Mouse (Mus musculus) heart, adult 11 months (tissue): ENCODE results near the gene Nkap.
A peak's percentile ranks its signal among the peaks of the same experiment; 100 is the strongest.
"Not testable (repeated sequence)": the region's sequence is repeated elsewhere in the genome, so short reads cannot be mapped to it uniquely, and the experiment has no call there.

Experiments used
- DNase-seq: peaks from one replicate; pipeline ENCODE4 v3.0.0; 2022

The Nkap gene

DNA sequence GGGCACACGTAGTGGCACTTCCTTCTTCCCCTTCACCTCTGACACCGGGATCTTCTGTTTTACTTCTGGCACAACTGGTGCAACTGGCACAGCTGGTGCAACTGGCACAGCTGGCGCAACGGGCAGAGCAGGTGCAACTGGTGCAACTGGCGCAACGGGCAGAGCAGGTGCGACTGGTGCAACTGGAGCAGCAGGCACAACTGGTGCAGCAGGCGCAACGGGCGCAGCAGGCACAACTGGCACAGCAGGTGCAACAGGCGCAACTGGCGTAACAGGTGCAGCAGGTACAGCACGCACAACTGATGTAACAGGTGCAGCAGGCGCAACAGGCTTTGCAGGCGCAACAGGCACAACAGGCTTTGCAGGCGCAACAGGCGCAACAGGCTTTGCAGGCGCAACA is 36.5 kb downstream of the Nkap start:
- DNase-seq, result no peak

DNA sequence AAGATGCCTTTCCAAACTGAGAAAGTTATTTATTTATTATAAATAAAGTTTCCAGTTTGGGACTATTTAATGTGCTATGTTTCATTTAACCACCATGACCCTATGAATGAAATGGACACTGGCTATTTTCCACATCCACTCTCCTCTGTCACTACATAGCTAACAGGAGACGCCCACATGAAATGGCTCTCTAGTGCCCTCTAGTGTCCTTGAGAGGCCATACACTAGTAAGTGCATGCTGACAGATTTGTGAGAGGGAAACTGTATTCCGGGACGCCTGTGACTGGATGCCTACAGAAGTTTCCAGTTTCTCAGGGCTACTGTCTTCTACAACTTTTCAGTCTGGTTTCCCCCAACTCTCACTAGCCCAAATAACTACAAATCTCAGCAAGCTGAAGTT is 40.5 kb downstream of the Nkap start:
- no peak for DNase-seq

DNA sequence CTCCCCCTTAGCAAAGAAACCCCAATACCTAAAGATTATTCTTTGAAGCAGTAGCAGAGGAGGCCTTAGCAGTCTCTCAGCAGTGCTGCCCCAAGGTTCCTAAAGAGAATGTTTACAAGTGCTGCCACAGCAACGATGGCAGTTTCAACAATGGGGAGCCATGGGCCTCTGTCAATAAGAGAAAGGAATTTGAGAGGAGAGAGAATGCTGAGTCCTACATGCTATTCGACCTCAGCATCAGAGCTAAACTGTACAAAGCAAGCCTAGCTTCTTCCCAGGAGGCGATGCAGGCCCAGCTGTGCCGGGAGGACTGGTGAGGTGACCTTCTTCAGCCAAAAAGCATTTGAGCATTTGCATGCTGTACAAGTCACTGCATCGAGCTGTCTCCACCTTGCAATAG is 42.1 kb downstream of the Nkap start, which contains the start of gene Akap14:
Gene Akap14, minus strand, starts transcription at position 101 of the 400 bp plus-strand sequence.
- DNase-seq, result no peak

DNA sequence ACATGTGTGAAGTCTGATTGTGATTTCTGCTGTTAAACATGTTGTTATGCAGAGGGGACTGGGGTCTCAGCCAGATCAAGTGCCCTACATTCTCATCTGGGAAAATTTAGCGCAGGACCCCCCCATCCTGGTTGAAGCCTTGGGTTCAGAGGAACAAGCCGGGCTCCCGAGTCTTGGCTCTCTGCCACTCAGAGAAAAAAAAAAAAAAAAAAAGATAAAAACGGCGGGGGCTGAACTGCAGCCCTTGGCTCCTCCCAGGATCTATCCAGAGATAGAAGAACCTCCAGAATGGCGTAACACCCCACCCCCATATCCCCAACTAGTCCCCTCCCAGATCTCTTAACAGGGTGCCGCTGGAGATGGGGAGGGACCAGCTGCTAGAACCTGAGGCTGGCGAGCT is 57.8 kb downstream of the Nkap start:
- not testable (repeated sequence) for DNase-seq

DNA sequence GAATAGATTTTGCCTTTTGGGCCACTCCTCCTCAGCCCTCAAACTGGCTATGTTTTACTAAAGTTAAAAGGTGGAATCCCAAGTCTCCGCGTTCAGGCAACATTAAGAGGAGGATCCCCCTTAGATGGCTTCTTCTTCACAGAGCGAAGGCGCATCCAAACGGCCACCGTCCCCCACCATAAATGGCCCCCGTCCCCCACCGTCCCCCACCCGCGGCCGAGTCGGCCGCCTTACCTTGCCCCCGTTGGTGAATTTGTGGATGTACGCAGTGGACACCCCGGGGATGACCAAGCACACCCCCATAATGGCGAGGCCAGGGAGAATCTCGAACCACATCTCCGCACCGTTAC is 64.1 kb downstream of the Nkap start:
- no peak for DNase-seq

DNA sequence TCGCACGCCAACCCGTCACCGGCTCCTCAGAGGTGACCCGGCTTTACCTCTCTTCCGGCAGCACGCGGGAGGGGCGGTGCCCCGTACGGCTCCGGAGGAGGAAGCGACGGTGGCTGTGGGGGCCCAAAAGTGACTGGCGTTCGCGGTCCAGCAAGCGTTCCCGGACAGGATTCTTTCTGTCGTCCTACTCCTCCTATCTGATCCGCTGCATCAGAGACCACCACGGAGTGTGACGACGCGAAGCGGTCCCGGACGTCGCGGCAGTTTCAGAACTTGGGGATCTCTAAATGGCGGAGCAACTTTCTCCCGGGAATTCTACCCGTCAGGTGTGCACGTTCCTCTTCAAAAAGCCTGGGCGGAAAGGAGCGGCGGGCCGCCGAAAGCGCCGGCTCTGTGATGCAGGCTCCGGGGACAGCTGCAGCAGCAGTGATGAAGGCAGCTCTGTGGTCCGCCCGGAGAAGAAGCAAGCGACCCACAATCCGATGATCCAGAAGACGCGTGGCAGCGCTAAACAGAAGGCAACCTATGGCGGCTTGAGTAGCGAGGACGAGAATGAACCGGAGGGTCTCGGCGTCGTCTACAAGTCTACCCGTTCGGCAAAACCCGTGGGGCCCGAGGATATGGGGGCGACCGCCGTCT is 64.6 kb downstream of the Nkap start, which contains the start of the genes Ndufa1 and Rnf113a1:
Gene Ndufa1, minus strand, starts transcription at position 59 of the 639 bp plus-strand sequence.
Gene Rnf113a1, plus strand, starts transcription at position 141 of the 639 bp plus-strand sequence.
- DNase-seq, result peak; percentile 98

DNA sequence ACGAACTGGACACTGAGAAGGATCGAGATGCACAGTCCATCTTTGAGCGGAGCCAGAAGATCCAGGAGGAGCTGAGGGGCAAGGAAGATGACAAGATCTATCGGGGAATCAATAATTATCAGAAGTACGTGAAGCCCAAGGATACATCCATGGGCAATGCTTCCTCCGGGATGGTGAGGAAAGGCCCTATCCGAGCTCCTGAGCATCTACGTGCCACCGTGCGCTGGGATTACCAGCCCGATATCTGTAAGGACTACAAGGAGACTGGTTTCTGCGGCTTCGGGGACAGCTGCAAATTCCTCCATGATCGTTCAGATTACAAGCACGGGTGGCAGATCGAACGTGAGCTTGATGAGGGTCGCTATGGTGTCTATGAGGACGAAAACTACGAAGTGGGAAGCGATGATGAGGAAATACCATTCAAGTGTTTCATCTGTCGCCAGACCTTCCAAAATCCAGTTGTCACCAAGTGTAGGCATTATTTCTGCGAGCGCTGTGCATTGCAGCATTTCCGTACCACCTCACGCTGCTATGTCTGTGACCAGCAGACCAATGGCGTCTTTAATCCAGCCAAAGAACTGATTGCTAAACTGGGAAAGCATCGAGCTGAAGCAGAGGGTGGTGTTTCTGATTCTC is 65.3 kb downstream of the Nkap start:
- DNase-seq, result no peak

DNA sequence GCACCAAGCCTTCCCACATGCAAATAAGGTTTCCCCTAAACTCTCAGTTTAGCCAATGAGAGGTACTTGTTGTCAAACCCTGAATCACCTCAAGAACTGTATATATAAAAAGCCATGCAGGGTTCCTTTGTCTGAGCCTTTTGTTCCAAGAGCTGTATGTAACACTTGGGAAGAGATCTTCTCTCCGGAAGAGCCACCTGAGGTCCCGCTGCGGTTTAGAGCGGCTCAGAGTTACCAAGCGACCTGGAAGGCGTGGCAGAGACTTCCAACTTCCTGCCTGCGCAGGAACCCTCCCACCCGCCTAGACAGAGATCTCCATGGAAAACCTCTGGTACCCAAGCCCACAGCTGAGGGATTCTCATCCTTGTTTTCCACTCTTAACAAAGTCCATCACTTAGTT is 72.1 kb downstream of the Nkap start:
- DNase-seq, result no peak
